Mouse (Mus musculus): Measurements from ENCODE around the gene Gm10251. TPM values are rescaled to one million over a fixed set of nuclear protein-coding genes. Genes with fewer than 3 reads are reported as not detected.

Gm10251 gene
- polyA plus RNA-seq (2017; shearing (Covaris generic)), result not detected

GRCm38 (mm10) chr14:6684070-6684469, at the start of gene Gm10251:
Gm10251 (minus strand) TSS chr14:6684170.

DNA sequence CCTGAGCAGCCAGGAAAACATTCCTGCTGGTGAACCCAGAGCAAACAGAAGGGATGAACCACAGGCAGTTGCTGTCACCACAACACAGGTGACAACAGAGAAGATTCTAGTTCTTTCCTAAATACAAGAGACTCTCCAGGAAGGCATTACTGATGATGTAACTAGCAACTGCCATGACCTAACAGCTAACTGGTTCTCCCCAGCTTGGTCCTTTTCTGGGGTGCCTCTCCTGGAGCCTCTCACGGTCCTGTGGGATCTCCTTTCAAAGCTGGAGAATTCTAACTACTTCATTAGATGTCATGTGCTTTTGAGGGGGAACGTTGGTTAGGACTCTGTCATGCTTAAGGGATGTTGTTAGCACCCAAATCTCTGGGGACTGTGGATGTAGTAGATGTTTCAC, 36.2 kb upstream of the Gm10251 start, which contains the start of gene Gm8050:
Gm8050 (minus strand) TSS at position 101 of the 400 bp plus-strand sequence.

GRCm38 (mm10) chr14:6622318-6622717, 61.7 kb downstream of the Gm10251 start, which contains the start of gene Gm3460:
Gm3460 (minus strand) TSS chr14:6622418.

DNA sequence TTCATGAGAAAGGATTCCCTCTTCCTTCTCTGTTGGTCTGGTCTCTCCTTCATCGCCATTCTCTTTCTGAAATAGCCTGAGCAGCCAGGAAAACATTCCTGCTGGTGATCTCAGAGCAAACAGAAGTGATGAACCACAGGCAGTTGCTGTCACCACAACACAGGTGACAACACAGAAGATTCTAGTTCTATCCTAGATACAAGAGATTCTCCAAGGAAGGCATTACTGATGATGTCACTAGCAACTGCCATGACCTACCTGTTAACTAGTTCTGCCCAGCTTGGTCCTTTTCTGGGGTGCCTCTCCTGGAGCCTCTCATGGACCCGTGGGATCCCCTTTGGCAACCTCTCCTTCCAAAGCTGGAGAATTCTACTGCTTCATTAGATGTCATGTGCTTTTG, 93.5 kb downstream of the Gm10251 start, which contains the start of gene Gm3629:
Gm3629 (minus strand) TSS at position 101 of the 400 bp plus-strand sequence.

Other genes starting within 250 kb of the Gm10251 start
- not detected for gene Gm3594, start 239.6 kb downstream of the Gm10251 start, polyA plus RNA-seq (2017; shearing (Covaris generic))
- not detected for gene Gm8356, start 146.9 kb downstream of the Gm10251 start, polyA plus RNA-seq (2017; shearing (Covaris generic))
- gene Gm3629, start 93.6 kb downstream of the Gm10251 start, polyA plus RNA-seq (2017; shearing (Covaris generic)), result not detected
- not detected for gene Gm3460, start 61.8 kb downstream of the Gm10251 start, polyA plus RNA-seq (2017; shearing (Covaris generic))
- gene Gm8050, start 36.1 kb upstream of the Gm10251 start, polyA plus RNA-seq (2017; shearing (Covaris generic)), result not detected
- 12.9 TPM for gene Gm3636, start 58.2 kb upstream of the Gm10251 start, polyA plus RNA-seq (2017; shearing (Covaris generic))
- not detected for gene Gm8362, start 90.2 kb upstream of the Gm10251 start, polyA plus RNA-seq (2017; shearing (Covaris generic))
- not detected for gene Gm3642, start 156.1 kb upstream of the Gm10251 start, polyA plus RNA-seq (2017; shearing (Covaris generic))
- gene Gm3667, start 205.8 kb upstream of the Gm10251 start, polyA plus RNA-seq (2017; shearing (Covaris generic)), result 10.1 TPM

Data from activated CD4-positive, CD25-positive, alpha-beta regulatory T cell, adult 9 weeks (primary cell).